Mouse (Mus musculus): ENCODE measurements around the gene Entpd8.

DNA sequence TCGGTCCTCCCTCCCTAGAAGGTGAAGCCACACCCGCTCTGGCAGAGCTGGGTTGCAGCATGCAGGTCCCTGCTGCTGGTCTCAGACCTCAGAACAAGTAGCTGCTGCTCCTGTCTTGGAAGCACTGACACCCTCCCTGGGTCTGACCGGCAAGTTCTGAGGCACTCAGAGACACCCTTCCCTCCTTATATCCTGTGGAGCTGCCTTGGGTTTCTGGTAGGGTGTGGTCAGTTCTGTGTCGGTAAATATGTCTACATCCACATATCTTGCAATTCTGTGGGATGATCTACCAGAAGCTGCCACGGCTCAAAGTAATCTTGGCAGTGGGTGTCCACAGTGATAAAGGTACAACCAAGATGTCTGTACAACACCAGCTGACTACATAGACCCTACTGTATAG, 43.4 kb downstream of the Entpd8 start:
- no peak for TF ChIP-seq HCFC1 (IDR thresholded peaks at IDR 0.05; ENCODE audit: borderline replicate concordance, insufficient read depth, low read length)
- TF ChIP-seq MAFK (IDR thresholded peaks at IDR 0.05; ENCODE audit: insufficient read depth, low read depth, low read length), result no peak

Measured in ES-E14 (cell line).